Mouse (Mus musculus) embryonic facial prominence, embryonic 14.5 days (tissue): ENCODE data around the gene Olfr578. TPM values are rescaled to one million over a fixed set of nuclear protein-coding genes. Genes with fewer than 3 reads are reported as not detected.

Source experiments
- ATAC-seq: fragments of 200-750 bp; cut with Nextera tagmentation; 2 replicates; pipeline ENCODE4 v1.8.0; 2017; ENCODE audit warnings: low read depth, moderate number of reproducible peaks, moderate TSS enrichment
- DNase-seq: peaks from one replicate; pipeline ENCODE4 v3.0.0-alpha.2; 2015; ENCODE audit warnings: low spot score
- H3K27ac ChIP-seq: fragments of 300-500 bp; sonication (generic); replicated peaks from 2 replicates; pipeline ENCODE4 v1.5.1; 2014; ENCODE audit warnings: low read depth, mild to moderate bottlenecking, low read length, moderate library complexity
- H3K27me3 ChIP-seq: fragments of 300-500 bp; sonication (generic); replicated peaks from 2 replicates; pipeline ENCODE4 v1.6.1; 2014; ENCODE audit warnings: low read length; ENCODE audit not compliant: control insufficient read depth, insufficient read depth
- H3K36me3 ChIP-seq: fragments of 300-500 bp; sonication (generic); 2 replicates; pipeline ENCODE4 v1.6.1; 2014; ENCODE audit warnings: low read length, mixed read lengths; ENCODE audit not compliant: control insufficient read depth, insufficient read depth
- H3K4me1 ChIP-seq: fragments of 300-500 bp; sonication (generic); 2 replicates; pipeline ENCODE4 v1.6.1; 2014; ENCODE audit warnings: antibody characterized with exemption, low read length; ENCODE audit not compliant: control insufficient read depth, insufficient read depth
- H3K4me2 ChIP-seq: fragments of 300-500 bp; sonication (generic); 2 replicates; pipeline ENCODE4 v1.6.1; 2014; ENCODE audit warnings: low read depth, mild to moderate bottlenecking, low read length, moderate library complexity, mixed read lengths
- H3K4me3 ChIP-seq: fragments of 300-500 bp; sonication (generic); 2 replicates; pipeline ENCODE4 v1.5.1; 2014; ENCODE audit warnings: low read depth, mild to moderate bottlenecking, low read length
- H3K9ac ChIP-seq: fragments of 300-500 bp; sonication (generic); 2 replicates; pipeline ENCODE4 v1.6.1; 2014; ENCODE audit warnings: low read depth, mild to moderate bottlenecking, low read length, moderate library complexity, mixed read lengths
- H3K9me3 ChIP-seq: fragments of 300-500 bp; sonication (generic); 2 replicates; pipeline ENCODE4 v1.6.1; 2016; ENCODE audit warnings: low read length; ENCODE audit not compliant: control insufficient read depth
- WGBS: fragments of 180-500 bp; shearing (Covaris S2); extraction: QIAGEN DNeasy Blood & Tissue Kit; methylation state at CpG from one replicate; pipeline ENCODE4 v1.1.7; 2014; 5-methylcytosine and 5-hydroxymethylcytosine counted together
- polyA plus RNA-seq: library from polyadenylated mRNA; unstranded; fragments of >200 nt; fragmentation: Nextera tagmentation; extraction: Ambion mirVana; gene quantifications from 2 replicates; pipeline ENCODE4 v1.2.1, GENCODE M21; 2014

The Olfr578 gene
- 0.08 and 0.31 TPM in 2 replicates for polyA plus RNA-seq

DNA sequence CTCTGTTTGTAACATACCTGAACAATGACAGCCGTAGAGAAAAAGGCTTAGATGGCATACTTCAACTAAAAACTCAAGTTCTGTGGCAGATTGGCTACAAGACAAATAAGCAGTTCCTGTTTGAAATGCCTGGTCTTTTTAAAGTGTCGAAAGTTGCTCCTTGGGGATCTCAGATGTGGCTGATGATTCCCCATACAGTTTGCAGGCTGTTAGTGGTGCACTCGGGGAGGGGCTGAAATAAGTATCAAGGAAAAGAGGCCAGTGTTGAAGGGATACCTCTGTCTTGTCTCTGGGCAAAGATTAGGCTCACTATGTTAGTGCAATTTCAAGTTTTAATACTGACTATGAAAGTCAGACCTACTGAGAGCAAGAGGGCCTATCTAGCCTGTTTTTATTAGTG lies at the start of gene Olfr578:
TSS of gene Olfr578 (minus strand) at position 101 of the 400 bp plus-strand sequence.
- no peaks in the 10 kb centered on the region for H3K36me3 ChIP-seq
- no peaks in the 10 kb centered on the region for H3K4me1 ChIP-seq
- ATAC-seq (no peak), DNase-seq (no peak)
- no peaks in the 10 kb centered on the region for H3K9me3 ChIP-seq
- WGBS, result 64% methylated on average over 3 of the region's 3 CpGs
- no peak within 1 kb of the TSS for H3K9ac ChIP-seq
- no peak within 1 kb of the TSS for H3K27ac ChIP-seq
- no peaks in the 10 kb centered on the region for H3K27me3 ChIP-seq
- no peak within 1 kb of the TSS for H3K4me2 ChIP-seq
- no peak within 1 kb of the TSS for H3K4me3 ChIP-seq

DNA sequence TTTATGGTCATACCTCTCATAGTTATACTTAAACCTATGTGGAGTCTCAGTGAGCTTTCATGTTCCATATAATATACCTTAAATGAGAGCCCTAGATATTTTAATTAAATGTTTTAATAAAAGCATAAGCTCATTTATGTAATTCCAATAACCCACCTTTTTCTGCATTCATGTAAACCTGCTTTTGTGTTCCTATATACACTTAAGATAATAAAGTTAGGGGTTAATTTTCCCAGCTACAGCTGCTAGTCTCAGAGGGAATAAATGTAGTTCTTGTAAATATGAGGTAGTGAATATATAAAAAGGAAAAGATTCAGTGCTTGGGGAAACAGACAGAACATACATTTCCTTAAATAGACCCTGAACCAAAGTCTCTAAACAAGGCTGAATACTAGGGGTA lies 48.6 kb upstream of the Olfr578 start, which contains the start of gene Olfr582:
TSS of gene Olfr582 (plus strand) at position 301 of the 400 bp plus-strand sequence.
- no peaks in the 10 kb centered on the region for H3K9me3 ChIP-seq
- no peaks in the 10 kb centered on the region for H3K36me3 ChIP-seq
- ATAC-seq, result no peak
- H3K4me1 ChIP-seq, result no peaks in the 10 kb centered on the region
- DNase-seq, result no peak
- no peak within 1 kb of the TSS for H3K4me2 ChIP-seq
- no peaks in the 10 kb centered on the region for H3K27me3 ChIP-seq
- H3K27ac ChIP-seq, result no peak within 1 kb of the TSS
- no peak within 1 kb of the TSS for H3K4me3 ChIP-seq
- H3K9ac ChIP-seq, result no peak within 1 kb of the TSS

DNA sequence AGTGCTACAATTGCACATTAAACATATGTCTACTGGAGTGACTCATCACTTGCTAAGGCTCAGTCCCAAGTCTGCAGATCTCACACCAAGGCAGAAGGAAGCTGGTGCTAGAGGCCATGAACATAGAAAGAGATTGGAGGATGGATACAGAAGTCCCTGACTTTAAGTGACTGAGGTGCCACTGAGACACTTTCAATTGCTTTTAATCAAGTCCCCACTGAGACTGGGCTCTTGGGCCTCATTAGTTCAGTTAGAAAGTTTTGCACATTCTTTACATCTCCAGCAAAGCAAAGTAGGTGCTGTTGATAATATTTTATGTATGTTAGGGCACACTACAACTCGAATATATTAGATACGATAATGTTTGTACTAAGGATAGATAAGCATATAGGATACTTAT lies 13.3 kb downstream of the Olfr578 start, which contains the start of gene Olfr577:
TSS of gene Olfr577 (minus strand) at position 101 of the 400 bp plus-strand sequence.
- H3K4me1 ChIP-seq, result no peaks in the 10 kb centered on the region

DNA sequence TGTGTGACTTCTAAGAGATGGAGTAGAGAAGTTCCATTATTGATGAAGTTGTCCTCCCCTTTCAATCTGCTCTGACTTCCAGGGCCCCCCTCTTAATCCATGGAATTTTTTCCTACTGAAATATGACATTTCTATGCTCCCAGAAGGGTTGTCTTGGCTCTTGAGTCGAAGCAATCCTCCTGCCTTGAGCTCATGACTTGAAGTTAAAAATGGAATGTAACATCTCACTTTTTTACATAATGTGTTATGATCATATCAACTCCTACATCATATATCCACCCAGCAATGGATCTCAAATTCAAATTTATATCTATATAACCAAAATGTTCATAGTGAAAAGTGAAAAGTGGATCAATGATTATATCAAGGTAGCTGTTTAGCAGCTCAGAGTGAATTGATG lies 14.7 kb downstream of the Olfr578 start:
- no peak overlapping the region for H3K4me3 ChIP-seq
- no peak overlapping the region for H3K9ac ChIP-seq
- no peaks in the 10 kb centered on the region for H3K4me1 ChIP-seq
- H3K4me2 ChIP-seq, result no peak overlapping the region
- no peaks in the 10 kb centered on the region for H3K36me3 ChIP-seq
- 51% methylated on average over 1 of the region's 1 CpGs for WGBS
- H3K9me3 ChIP-seq, result no peaks in the 10 kb centered on the region; the same call in 1 of the 2 replicates
- ATAC-seq (no peak), DNase-seq (no peak)
- H3K27ac ChIP-seq, result no peak overlapping the region
- H3K27me3 ChIP-seq, result no peaks in the 10 kb centered on the region

More for the DNA sequence above, 13.3 kb downstream of the Olfr578 start, which contains the start of gene Olfr577:
- Histone ChIP-seq H3K4me2 (no peak within 1 kb of the TSS), H3K27me3 (no peaks in the 10 kb centered on the region), H3K4me3 (no peak within 1 kb of the TSS), H3K36me3 (no peaks in the 10 kb centered on the region), H3K9ac (no peak within 1 kb of the TSS), H3K9me3 (no peaks in the 10 kb centered on the region; the same call in 1 of the 2 replicates), H3K27ac (no peak within 1 kb of the TSS)
- ATAC-seq, result no peak
- no peak for DNase-seq
- WGBS, result 84% methylated on average over 2 of the region's 2 CpGs

DNA sequence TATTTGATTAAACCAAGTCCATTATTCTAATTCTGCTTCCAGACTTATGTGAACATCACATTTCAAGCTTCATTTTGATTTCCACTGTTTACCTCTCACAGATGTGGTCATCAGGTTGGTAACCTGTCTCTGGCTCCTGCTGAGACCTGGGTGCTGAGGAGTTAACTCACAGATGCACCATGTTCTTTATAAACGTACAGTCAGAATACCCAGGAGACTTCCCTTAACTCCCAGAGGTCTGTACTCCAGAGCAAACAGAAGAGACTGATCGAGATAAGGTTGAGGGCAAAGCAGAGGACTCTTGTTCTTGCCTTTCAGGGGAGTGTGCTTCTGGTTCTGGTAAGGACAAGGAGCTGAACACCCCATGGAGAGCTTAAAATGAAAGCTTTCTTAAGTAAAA lies 26.8 kb downstream of the Olfr578 start, which contains the start of gene Olfr576:
TSS of gene Olfr576 (plus strand) at position 301 of the 400 bp plus-strand sequence.
- H3K4me1 ChIP-seq, result no peaks in the 10 kb centered on the region
- H3K4me3 ChIP-seq, result no peak within 1 kb of the TSS
- no peak within 1 kb of the TSS for H3K27ac ChIP-seq
- H3K36me3 ChIP-seq, result no peaks in the 10 kb centered on the region
- no peak within 1 kb of the TSS for H3K4me2 ChIP-seq
- no peaks in the 10 kb centered on the region for H3K9me3 ChIP-seq
- H3K9ac ChIP-seq, result no peak within 1 kb of the TSS
- ATAC-seq, result no peak
- H3K27me3 ChIP-seq, result no peaks in the 10 kb centered on the region
- DNase-seq, result no peak
- 37% methylated on average over 2 of the region's 2 CpGs for WGBS

DNA sequence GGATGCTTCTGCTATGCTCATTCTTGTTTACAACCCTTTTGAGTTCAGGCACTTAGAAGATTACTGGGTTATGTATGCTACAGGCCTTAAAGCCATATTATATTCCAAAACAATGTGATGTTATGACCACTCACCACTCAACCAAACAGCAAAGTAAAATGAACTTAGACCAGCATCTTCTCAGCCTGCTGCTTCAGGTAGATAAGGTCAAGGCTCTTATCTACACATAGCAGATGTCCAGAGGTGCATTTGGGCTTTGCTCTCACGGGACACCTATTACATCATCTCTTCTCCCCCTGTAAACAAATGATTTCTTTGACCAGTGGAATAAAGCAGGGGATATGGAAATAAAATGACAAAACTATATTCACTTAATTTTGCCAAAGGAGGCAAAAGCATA lies 30.5 kb downstream of the Olfr578 start, which contains the start of gene Olfr575:
TSS of gene Olfr575 (minus strand) at position 183 of the 400 bp plus-strand sequence.
- H3K36me3 ChIP-seq, result no peaks in the 10 kb centered on the region
- no peak within 1 kb of the TSS for H3K4me2 ChIP-seq
- H3K9ac ChIP-seq, result no peak within 1 kb of the TSS
- DNase-seq (no peak), ATAC-seq (no peak)
- H3K27ac ChIP-seq, result no peak within 1 kb of the TSS
- no peaks in the 10 kb centered on the region for H3K4me1 ChIP-seq
- no peaks in the 10 kb centered on the region for H3K9me3 ChIP-seq
- H3K4me3 ChIP-seq, result no peak within 1 kb of the TSS
- no peaks in the 10 kb centered on the region for H3K27me3 ChIP-seq
- WGBS, result 63% methylated on average over 1 of the region's 1 CpGs

DNA sequence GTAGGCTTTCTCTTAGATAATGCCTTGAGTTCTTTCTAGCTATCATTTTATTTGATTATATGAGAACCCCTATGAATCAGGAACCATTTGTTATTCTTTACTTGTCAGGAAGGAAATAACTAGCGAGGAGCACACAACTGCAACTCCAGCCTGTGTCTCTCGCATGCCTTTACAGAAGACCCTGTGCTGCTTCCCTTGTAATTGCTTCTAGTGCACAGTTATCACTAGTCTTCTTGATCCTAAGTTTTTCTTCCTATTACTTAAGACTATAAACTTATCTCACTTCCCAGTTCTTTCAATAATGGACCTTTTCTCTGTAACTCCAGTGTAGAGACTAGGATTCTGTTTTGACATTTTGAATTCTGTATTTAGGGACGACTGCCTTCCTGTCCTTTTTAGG lies 31.0 kb downstream of the Olfr578 start:
- no peaks in the 10 kb centered on the region for H3K36me3 ChIP-seq
- no peak for ATAC-seq
- H3K9ac ChIP-seq, result no peak overlapping the region
- H3K4me2 ChIP-seq, result no peak overlapping the region
- no peak for DNase-seq
- H3K4me3 ChIP-seq, result no peak overlapping the region
- H3K4me1 ChIP-seq, result no peaks in the 10 kb centered on the region
- no peaks in the 10 kb centered on the region for H3K27me3 ChIP-seq
- 69% methylated on average over 3 of the region's 3 CpGs for WGBS
- H3K27ac ChIP-seq, result no peak overlapping the region
- H3K9me3 ChIP-seq, result no peaks in the 10 kb centered on the region

DNA sequence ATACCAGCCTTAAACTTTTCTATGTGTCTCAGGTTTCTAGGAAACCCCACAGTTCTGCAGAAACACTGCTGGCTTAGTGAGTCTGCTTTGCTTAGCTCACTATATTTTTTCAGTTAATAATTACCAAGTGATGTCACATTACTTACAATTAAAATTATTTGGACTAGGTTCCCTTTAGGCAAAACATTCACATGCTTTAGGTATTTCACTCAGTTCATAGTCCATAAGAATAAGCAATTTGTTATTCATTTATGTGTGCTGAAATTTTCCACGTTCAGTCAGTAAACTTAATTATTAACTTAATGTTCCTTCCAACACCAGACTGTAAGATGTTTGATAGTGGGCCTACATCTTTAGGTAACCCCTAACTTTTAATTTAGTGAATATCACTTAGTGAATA lies 38.4 kb downstream of the Olfr578 start:
- no peaks in the 10 kb centered on the region for H3K4me1 ChIP-seq
- 55% methylated on average over 1 of the region's 1 CpGs for WGBS

DNA sequence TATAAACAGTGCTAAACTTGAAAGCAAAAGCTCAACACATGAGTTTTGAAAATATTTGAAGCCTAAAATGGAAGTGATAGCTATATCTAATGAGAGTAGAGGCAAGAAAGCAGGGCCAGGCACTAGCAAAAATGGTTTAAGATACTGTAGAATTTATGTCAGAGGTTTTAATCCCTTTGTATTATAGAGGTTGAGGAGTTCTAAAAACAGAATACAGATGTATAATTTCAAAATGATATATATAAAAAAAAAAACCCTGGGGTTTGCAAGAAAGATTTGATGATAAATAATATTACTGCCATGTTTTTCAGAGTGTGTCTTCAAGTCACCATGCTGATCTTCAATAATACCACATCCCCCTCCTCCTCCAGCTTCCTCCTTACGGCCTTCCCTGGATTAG lies 41.0 kb downstream of the Olfr578 start, which contains the start of gene Olfr574:
TSS of gene Olfr574 (plus strand) at position 301 of the 400 bp plus-strand sequence.
- no peak within 1 kb of the TSS for H3K4me2 ChIP-seq
- 81% methylated on average over 1 of the region's 1 CpGs for WGBS
- H3K9ac ChIP-seq, result no peak within 1 kb of the TSS
- H3K9me3 ChIP-seq, result no peaks in the 10 kb centered on the region
- no peak for DNase-seq
- no peaks in the 10 kb centered on the region for H3K4me1 ChIP-seq
- H3K4me3 ChIP-seq, result no peak within 1 kb of the TSS
- no peak for ATAC-seq
- H3K27me3 ChIP-seq, result no peaks in the 10 kb centered on the region
- no peaks in the 10 kb centered on the region for H3K36me3 ChIP-seq
- no peak within 1 kb of the TSS for H3K27ac ChIP-seq

More for the DNA sequence above, 38.4 kb downstream of the Olfr578 start:
- Histone ChIP-seq H3K36me3 (no peaks in the 10 kb centered on the region), H3K27ac (no peak overlapping the region), H3K27me3 (no peaks in the 10 kb centered on the region), H3K9me3 (no peaks in the 10 kb centered on the region), H3K4me3 (no peak overlapping the region), H3K9ac (no peak overlapping the region), H3K4me2 (no peak overlapping the region)
- no peak for ATAC-seq
- no peak for DNase-seq
